Mouse (Mus musculus) kidney, embryonic 16.5 days (tissue): Measurements from ENCODE around the gene Gm27029. TPM values are rescaled to one million over a fixed set of nuclear protein-coding genes. Genes with fewer than 3 reads are reported as not detected.
"Not testable (repeated sequence)": the region's sequence is repeated elsewhere in the genome, so short reads cannot be mapped to it uniquely, and the experiment has no call there.

Experiments used
- ATAC-seq: fragments of 200-750 bp; cut with Nextera tagmentation; 2 replicates; pipeline ENCODE4 v1.8.0; 2017; ENCODE audit warnings: moderate TSS enrichment; ENCODE audit not compliant: low FRiP score, low TSS enrichment
- H3K27ac ChIP-seq: fragments of 300-500 bp; sonication (generic); 2 replicates; pipeline ENCODE4 v1.5.1; 2014; ENCODE audit warnings: low read length
- H3K27me3 ChIP-seq: fragments of 300-500 bp; sonication (generic); 2 replicates; pipeline ENCODE4 v1.6.1; 2014; ENCODE audit warnings: low read length, control low read depth, mixed read lengths; ENCODE audit not compliant: insufficient read depth
- H3K36me3 ChIP-seq: fragments of 300-500 bp; sonication (generic); 2 replicates; pipeline ENCODE4 v1.6.1; 2014; ENCODE audit warnings: low read length, control low read depth, mixed read lengths; ENCODE audit not compliant: insufficient read depth
- H3K4me1 ChIP-seq: fragments of 300-500 bp; sonication (generic); 2 replicates; pipeline ENCODE4 v1.6.1; 2014; ENCODE audit warnings: low read length, control low read depth, mixed read lengths; ENCODE audit not compliant: insufficient read depth
- H3K4me2 ChIP-seq: fragments of 300-500 bp; sonication (generic); replicated peaks from 2 replicates; pipeline ENCODE4 v1.6.1; 2014; ENCODE audit warnings: low read depth, low read length
- H3K4me3 ChIP-seq: fragments of 300-500 bp; sonication (generic); 2 replicates; pipeline ENCODE4 v1.5.1; 2014; ENCODE audit warnings: mild to moderate bottlenecking, low read length
- H3K9ac ChIP-seq: fragments of 300-500 bp; sonication (generic); replicated peaks from 2 replicates; pipeline ENCODE4 v1.6.1; 2014; ENCODE audit warnings: low read length
- H3K9me3 ChIP-seq: fragments of 300-500 bp; sonication (generic); 2 replicates; pipeline ENCODE4 v1.6.1; 2016; ENCODE audit warnings: low read length, control low read depth
- WGBS: fragments of 180-500 bp; shearing (Covaris S2); extraction: QIAGEN DNeasy Blood & Tissue Kit; methylation state at CpG from one replicate; pipeline ENCODE4 v1.1.7; 2014; 5-methylcytosine and 5-hydroxymethylcytosine counted together
- polyA plus RNA-seq: library from polyadenylated mRNA; unstranded; fragments of >200 nt; fragmentation: Nextera tagmentation; extraction: Ambion mirVana; gene quantifications from 2 replicates; pipeline ENCODE4 v1.2.1, GENCODE M21; 2015

Gene Gm27029
- 10.0 and 16.9 TPM in 2 replicates for polyA plus RNA-seq

GRCm38 (mm10) chr11:101424105-101424851 is at the start of gene Gm27029:
Gene Gm27029 (minus strand): TSS chr11:101424796.
- WGBS: 5% methylated on average over 23 of the region's 23 CpGs
- no peaks in the 10 kb centered on the region for H3K27me3 ChIP-seq
- peak within 1 kb of the TSS; percentile 77 for H3K9ac ChIP-seq
- peaks cover 24% of the 10 kb centered on the region for H3K4me1 ChIP-seq
- 0 out of 2 replicates have a peak, but pooled peaks cover under 1% of the 10 kb centered on the region for H3K36me3 ChIP-seq
- peak within 1 kb of the TSS; percentile 80 for H3K4me2 ChIP-seq
- ATAC-seq: peak; percentile 66
- no peaks in the 10 kb centered on the region for H3K9me3 ChIP-seq
- peak within 1 kb of the TSS; percentile 90 for H3K27ac ChIP-seq
- peak within 1 kb of the TSS; percentile 67 for H3K4me3 ChIP-seq

GRCm38 (mm10) chr11:101474298-101474697 is 49.7 kb upstream of the Gm27029 start:
- Histone ChIP-seq H3K4me2 (no peak overlapping the region), H3K9ac (no peak overlapping the region), H3K4me1 (0 out of 2 replicates have a peak, but pooled peaks cover 10% of the 10 kb centered on the region), H3K36me3 (0 out of 2 replicates have a peak, but pooled peaks cover 2% of the 10 kb centered on the region), H3K27ac (no peak overlapping the region), H3K9me3 (no peaks in the 10 kb centered on the region), H3K4me3 (no peak overlapping the region), H3K27me3 (no peaks in the 10 kb centered on the region)
- ATAC-seq: no peak
- 67% methylated on average over 5 of the region's 5 CpGs for WGBS

- H3K4me2 ChIP-seq, H3K4me3 ChIP-seq, ATAC-seq, H3K9me3 ChIP-seq, H3K9ac ChIP-seq, H3K36me3 ChIP-seq, H3K27me3 ChIP-seq, H3K27ac ChIP-seq: not testable (repeated sequence)
- H3K4me1 ChIP-seq: peaks cover 12% of the 10 kb centered on the region
- 79% methylated on average over 1 of the region's 1 CpGs for WGBS
These were observed 49.1 kb upstream of the Gm27029 start for GRCm38 (mm10) chr11:101473686-101474085.

- peaks cover 17% of the 10 kb centered on the region for H3K4me1 ChIP-seq
- no peak overlapping the region for H3K4me2 ChIP-seq
- WGBS: 28% methylated on average over 7 of the region's 7 CpGs
- H3K9ac ChIP-seq: no peak overlapping the region
- no peaks in the 10 kb centered on the region for H3K9me3 ChIP-seq
- no peak for ATAC-seq
- H3K36me3 ChIP-seq: 0 out of 2 replicates have a peak, but pooled peaks cover 2% of the 10 kb centered on the region
- no peak overlapping the region for H3K4me3 ChIP-seq
- no peak overlapping the region for H3K27ac ChIP-seq
- no peaks in the 10 kb centered on the region for H3K27me3 ChIP-seq
These were observed 47.7 kb upstream of the Gm27029 start for GRCm38 (mm10) chr11:101472336-101472735.

- Histone ChIP-seq H3K36me3 (0 out of 2 replicates have a peak, but pooled peaks cover 2% of the 10 kb centered on the region), H3K9me3 (no peaks in the 10 kb centered on the region), H3K4me3 (no peak overlapping the region), H3K4me2 (no peak overlapping the region), H3K27me3 (no peaks in the 10 kb centered on the region), H3K27ac (no peak overlapping the region), H3K9ac (0 out of 2 replicates have a peak overlapping the region, but pooled peaks have one; percentile 22), H3K4me1 (peaks cover 21% of the 10 kb centered on the region)
- 38% methylated on average over 3 of the region's 3 CpGs for WGBS
- ATAC-seq: no peak
These were observed 47.3 kb upstream of the Gm27029 start for GRCm38 (mm10) chr11:101471926-101472325.

GRCm38 (mm10) chr11:101470206-101470605 is 45.6 kb upstream of the Gm27029 start:
- ATAC-seq: no peak
- H3K27ac ChIP-seq: no peak overlapping the region
- H3K36me3 ChIP-seq: 0 out of 2 replicates have a peak, but pooled peaks cover 2% of the 10 kb centered on the region
- 55% methylated on average over 7 of the region's 7 CpGs for WGBS
- H3K27me3 ChIP-seq: no peaks in the 10 kb centered on the region
- H3K9ac ChIP-seq: 0 out of 2 replicates have a peak overlapping the region, but pooled peaks have one; percentile 8
- no peak overlapping the region for H3K4me3 ChIP-seq
- no peak overlapping the region for H3K4me2 ChIP-seq
- H3K9me3 ChIP-seq: no peaks in the 10 kb centered on the region
- H3K4me1 ChIP-seq: peaks cover 27% of the 10 kb centered on the region

- H3K4me1 ChIP-seq: peaks cover 34% of the 10 kb centered on the region
- H3K27me3 ChIP-seq: no peaks in the 10 kb centered on the region
- H3K9ac ChIP-seq: peak overlapping the region; percentile 69; the same call in 1 of the 2 replicates
- ATAC-seq: no peak
- 0 out of 2 replicates have a peak, but pooled peaks cover 2% of the 10 kb centered on the region for H3K36me3 ChIP-seq
- WGBS: 61% methylated on average over 4 of the region's 4 CpGs
- H3K4me2 ChIP-seq: peak overlapping the region; percentile 98
- H3K27ac ChIP-seq: no peak overlapping the region
- H3K9me3 ChIP-seq: no peaks in the 10 kb centered on the region
- H3K4me3 ChIP-seq: peak overlapping the region; percentile 78
These were observed 44.6 kb upstream of the Gm27029 start for GRCm38 (mm10) chr11:101469155-101469554.

- no peaks in the 10 kb centered on the region for H3K27me3 ChIP-seq
- H3K9me3 ChIP-seq: no peaks in the 10 kb centered on the region
- 3% methylated on average over 13 of the region's 13 CpGs for WGBS
- no peak for ATAC-seq
- H3K4me3 ChIP-seq: peak overlapping the region; percentile 78
- H3K36me3 ChIP-seq: 0 out of 2 replicates have a peak, but pooled peaks cover 2% of the 10 kb centered on the region
- H3K27ac ChIP-seq: no peak overlapping the region
- H3K9ac ChIP-seq: peak overlapping the region; percentile 69
- H3K4me2 ChIP-seq: peak overlapping the region; percentile 98
- H3K4me1 ChIP-seq: peaks cover 38% of the 10 kb centered on the region
These were observed 44.1 kb upstream of the Gm27029 start for GRCm38 (mm10) chr11:101468731-101469130.

GRCm38 (mm10) chr11:101468263-101468688 is 43.7 kb upstream of the Gm27029 start:
- Histone ChIP-seq H3K9me3 (no peaks in the 10 kb centered on the region), H3K4me2 (peak overlapping the region; percentile 98), H3K27ac (peak overlapping the region; percentile 6; the same call in 1 of the 2 replicates), H3K36me3 (0 out of 2 replicates have a peak, but pooled peaks cover 2% of the 10 kb centered on the region), H3K9ac (peak overlapping the region; percentile 69), H3K4me3 (peak overlapping the region; percentile 78), H3K27me3 (no peaks in the 10 kb centered on the region), H3K4me1 (peaks cover 42% of the 10 kb centered on the region)
- peak; percentile 16 for ATAC-seq
- 0% methylated on average over 28 of the region's 31 CpGs for WGBS
